Mouse (Mus musculus) heart, postnatal 36 days (tissue): ENCODE data around the gene Calm3. TPM values are rescaled to one million over a fixed set of nuclear protein-coding genes. Genes with fewer than 3 reads are reported as not detected.

Experiments
- DNase-seq, 2 experiments: peaks; one replicate each; pipeline ENCODE4 v3.0.0; 2021 to 2022
- intact Hi-C: fragments of 180-260 bp; cut with DNase I; formaldehyde crosslinking; loops from one replicate; pipeline ENCODE4 v1.15.1; 2025
- total RNA-seq, 2 experiments: library from RNA; stranded (reverse); gene quantifications; 2 replicates each; pipeline ENCODE4 v1.2.3; 2021

Calm3 gene
- total RNA-seq, 2 experiments from 2014 or later: 182 to 193 TPM

DNA sequence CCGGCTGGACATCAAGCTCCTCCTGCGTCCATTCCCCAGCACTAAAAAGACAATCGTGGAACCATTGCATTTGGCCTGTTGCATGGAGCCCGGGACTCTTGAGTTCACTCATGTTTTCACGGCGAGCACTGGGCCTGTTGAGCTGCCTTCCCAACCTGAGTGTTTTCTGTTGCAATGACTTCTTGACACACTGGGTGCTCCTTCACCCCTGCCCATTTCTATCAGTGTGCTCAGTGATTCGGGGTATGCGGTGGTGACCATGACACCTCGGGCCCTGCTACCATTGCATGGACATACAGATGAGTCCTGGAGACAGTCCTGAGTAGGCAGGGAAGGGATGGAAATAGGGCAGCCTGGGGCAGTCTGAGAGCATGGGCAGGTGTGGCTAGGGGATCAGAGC is 51.4 kb downstream of the Calm3 start:
- intact Hi-C loops: no loop called here
- DNase-seq: no peak

DNA sequence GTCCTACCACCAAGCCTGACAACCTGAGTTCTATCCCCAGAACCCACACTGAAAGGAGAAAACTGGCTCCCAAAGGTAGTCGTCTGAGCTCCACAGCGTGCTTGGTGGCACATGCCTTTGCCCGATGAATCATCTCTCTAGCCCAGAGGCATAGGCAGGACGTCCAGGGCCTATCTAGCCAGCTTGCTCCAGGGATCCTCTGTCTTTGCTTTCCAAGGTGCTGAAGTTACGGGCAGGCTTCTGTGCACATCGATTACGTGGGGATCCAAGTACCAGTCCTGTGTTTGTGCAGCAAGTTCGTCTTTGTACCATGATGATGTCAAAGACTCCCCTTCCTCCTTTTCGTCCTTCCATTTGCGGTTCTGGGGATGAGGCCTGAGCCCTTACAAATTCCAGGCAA is 52.3 kb downstream of the Calm3 start:
- DNase-seq: no peak
- intact Hi-C loops: no loop called here

DNA sequence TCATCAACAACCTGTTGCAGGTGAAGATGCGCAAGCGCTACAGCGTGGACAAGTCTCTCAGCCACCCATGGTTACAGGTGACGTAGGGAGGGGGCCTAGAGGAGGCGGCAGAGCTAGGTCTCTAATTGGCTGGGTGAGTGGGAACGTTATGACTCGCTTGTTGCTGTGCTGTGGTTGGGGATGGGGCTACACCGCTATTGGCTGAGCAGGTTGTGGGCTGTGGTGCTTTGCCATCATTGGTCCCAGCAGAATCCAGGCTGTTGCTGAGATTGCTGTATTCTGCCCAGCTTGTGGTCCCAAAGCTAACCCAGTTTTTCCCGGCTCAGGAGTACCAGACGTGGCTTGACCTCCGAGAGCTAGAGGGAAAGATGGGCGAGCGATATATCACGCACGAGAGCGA is 54.4 kb downstream of the Calm3 start:
- intact Hi-C loops: no loop called here
- DNase-seq: no peak

DNA sequence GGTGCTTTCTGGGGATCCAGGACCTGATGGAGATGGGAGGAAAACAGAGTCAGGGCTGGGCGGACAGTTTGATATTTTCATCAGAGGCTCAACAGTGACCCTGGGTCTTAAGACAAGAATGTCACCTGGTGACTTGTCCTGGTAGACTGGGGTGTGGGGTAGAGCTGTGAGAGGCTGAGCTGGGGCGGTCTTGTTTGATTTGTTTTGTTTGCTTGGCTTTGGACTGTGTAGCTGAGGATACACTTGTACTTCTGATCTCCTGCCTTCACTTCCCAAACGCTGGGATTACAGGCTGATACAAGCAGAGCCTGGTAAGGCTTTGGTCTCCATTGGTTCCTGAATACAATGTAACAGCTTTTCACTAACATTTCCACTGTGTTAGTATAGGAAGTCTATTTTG is 56.4 kb downstream of the Calm3 start:
- no peak for DNase-seq
- intact Hi-C loops: no loop called here

Other genes with a start within 250 kb of the Calm3 start
- not detected for gene Ceacam15, start 248.4 kb downstream of the Calm3 start, total RNA-seq
- not detected for gene Ceacam9, start 202.2 kb downstream of the Calm3 start, total RNA-seq
- 10 to 100 TPM; 80.0 to 81.8 TPM for gene Ap2s1, start 185.7 kb downstream of the Calm3 start, total RNA-seq
- gene Slc1a5, start 142.8 kb downstream of the Calm3 start, total RNA-seq: 10 to 100 TPM; 21.3 to 22.8 TPM
- 10 to 100 TPM; 54.1 to 61.3 TPM for gene Strn4, start 108.2 kb downstream of the Calm3 start, total RNA-seq
- gene Fkrp, start 107.4 kb downstream of the Calm3 start, total RNA-seq: 10 to 100 TPM; 47.2 to 49.1 TPM
- gene Prkd2, start 81.2 kb downstream of the Calm3 start, total RNA-seq: 10 to 100 TPM; 17.8 to 19.3 TPM
- 10 to 100 TPM; 11.2 to 11.7 TPM for gene Dact3, start 48.8 kb downstream of the Calm3 start, total RNA-seq
- gene Gng8, start 32.3 kb downstream of the Calm3 start, total RNA-seq: 1 to 10 TPM in 1 of 2 experiments, under 1 TPM in 1; 0.54 to 1.3 TPM
- 1 to 10 TPM; 2.9 TPM for gene Ptgir, start 17.6 kb downstream of the Calm3 start, total RNA-seq
- 1 to 10 TPM; 3.4 to 3.9 TPM for gene Pnmal2, start 20.6 kb upstream of the Calm3 start, total RNA-seq
- not detected for gene Pnmal1, start 35.6 kb upstream of the Calm3 start, total RNA-seq
- gene Gm42372, start 59.0 kb upstream of the Calm3 start, total RNA-seq: not detected
- 1 to 10 TPM; 5.9 to 6.3 TPM for gene Ccdc8, start 68.6 kb upstream of the Calm3 start, total RNA-seq
- 100 to 1,000 TPM; 107 to 109 TPM for gene Ppp5c, start 103.8 kb upstream of the Calm3 start, total RNA-seq
- gene Hif3a, start 138.3 kb upstream of the Calm3 start, total RNA-seq: 1 to 10 TPM; 2.5 to 2.6 TPM
- under 1 TPM; 0.14 to 0.16 TPM for gene Psg16, start 149.9 kb upstream of the Calm3 start, total RNA-seq
- not detected for gene Ceacam3, start 226.2 kb upstream of the Calm3 start, total RNA-seq